Mouse (Mus musculus) T-helper 17 cell (primary cell): ENCODE results near the gene Ank2.

Experiments used
- in situ Hi-C, 2 experiments: fragments of 300-600 bp; cut with MboI, MseI; formaldehyde crosslinking; loops; 1 replicate in 1 of 2; 2 replicates in 1 of 2; pipeline ENCODE4 v1.15.1; 2025; ENCODE audit warnings: high pct_unique_total_duplicates in 2 of 2

The Ank2 gene

DNA sequence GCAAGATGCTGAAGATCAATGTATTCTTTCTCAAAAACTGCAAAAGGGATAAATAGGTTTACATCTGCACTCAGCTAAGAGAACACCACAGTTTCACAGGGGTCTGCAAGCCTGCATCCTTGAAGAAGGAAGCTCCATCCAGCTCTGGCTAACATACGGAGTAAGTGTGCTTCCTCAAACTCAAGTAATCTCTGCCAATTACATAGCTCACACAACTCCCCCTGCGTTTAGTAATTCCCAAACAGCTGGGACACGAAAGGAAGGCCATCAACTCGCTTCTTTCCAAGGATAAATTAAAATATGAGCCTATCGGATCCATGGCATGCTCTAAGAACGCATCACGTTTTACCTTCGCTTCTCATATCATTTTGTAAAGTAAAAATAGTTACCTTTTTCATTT, 137.3 kb downstream of the Ank2 start:
- in situ Hi-C loops = no loop called here

DNA sequence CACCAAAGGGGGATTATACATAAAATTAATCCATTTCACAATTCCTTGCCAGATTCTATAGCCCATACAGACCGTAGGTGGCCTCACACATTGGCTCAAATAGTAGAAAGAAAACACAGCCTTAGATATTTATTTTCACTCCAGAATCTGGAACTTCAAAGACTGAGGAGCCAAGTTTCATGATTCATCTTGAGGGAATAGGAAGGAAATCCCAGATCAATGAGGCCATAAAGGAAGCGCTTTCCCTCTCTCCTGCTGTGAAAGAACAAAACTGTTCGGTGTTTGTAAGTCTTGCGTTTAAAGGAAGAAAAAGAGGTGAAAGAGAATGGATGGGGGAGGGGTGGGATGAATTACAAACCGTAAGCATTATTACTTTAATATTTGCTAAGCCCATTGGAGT, 137.8 kb downstream of the Ank2 start:
- in situ Hi-C loops = no loop called here

DNA sequence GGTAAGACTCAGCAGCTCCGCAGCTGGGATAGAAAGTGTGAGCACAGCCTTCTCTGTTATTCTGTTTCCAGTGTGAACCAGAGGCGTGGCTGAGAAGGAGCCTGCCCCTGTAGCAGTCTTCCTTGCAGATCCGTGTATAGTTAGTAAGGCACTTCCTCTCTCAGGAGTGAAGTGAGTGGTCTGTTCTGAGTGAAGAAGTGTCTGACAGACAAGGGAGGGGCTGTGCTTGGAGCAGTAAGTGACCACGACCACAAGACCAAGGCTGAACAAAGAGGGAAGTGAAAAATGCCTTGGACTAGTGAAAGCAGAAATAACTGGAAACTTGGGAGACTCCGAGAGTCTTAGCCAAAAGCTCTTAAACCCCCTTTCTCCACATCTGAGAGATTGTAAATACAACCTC, 143.9 kb downstream of the Ank2 start:
- in situ Hi-C loops = no loop called here

DNA sequence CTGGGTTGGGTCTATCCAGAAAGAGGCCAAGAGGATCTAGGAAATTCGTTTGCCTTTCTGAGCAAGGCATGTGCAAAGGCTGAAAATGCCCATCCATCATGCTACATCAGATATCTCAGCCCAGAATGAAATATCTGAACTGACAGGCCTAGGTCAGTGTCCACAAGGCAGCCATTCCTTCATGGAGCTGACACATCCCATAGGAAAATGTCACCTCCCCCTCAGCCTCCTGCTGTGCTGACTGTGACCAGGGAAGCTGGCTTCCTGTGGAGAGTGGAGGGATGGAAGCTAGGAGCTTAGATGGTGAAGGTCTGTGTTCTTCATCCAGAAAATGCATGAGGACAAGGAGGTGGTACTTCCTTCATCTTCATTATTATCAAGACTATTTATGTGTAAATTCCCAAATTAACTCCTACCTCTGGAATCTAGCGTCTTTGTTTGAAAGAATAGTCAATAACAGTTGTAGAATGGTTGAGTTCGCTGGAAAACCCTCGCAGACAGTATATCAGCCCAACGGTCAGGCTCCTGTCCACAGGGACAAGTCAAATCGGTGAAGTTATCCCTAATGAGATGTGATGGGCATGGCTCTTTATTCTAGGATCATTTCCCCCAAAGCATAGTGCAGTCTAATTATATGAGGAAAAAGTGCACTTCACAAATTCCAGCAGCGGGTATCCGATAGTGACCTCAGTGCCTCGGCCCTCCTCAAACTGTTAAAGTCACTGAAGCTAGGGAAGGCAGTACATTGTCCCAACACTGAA, 148.4 kb downstream of the Ank2 start:
- in situ Hi-C loops = no loop called here

DNA sequence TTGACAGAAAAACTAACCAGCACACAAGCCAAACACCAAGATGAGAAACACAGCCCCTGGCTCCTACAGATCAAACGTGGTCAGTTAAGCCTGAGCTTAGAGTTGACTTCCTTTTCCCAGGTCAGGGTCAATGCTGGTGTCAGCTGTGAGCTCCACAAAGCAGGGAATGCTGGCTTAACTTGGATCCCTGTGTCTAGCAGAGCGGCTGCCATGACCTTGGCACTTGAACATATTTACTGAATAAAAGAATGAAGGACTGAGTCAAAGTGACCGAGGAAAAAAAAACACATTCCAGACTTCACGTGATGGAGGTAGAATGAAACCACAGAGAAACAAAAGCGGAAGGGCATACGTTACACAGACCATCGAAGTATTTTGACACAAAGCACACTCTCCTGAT, 150.2 kb downstream of the Ank2 start:
- in situ Hi-C loops = no loop called here

DNA sequence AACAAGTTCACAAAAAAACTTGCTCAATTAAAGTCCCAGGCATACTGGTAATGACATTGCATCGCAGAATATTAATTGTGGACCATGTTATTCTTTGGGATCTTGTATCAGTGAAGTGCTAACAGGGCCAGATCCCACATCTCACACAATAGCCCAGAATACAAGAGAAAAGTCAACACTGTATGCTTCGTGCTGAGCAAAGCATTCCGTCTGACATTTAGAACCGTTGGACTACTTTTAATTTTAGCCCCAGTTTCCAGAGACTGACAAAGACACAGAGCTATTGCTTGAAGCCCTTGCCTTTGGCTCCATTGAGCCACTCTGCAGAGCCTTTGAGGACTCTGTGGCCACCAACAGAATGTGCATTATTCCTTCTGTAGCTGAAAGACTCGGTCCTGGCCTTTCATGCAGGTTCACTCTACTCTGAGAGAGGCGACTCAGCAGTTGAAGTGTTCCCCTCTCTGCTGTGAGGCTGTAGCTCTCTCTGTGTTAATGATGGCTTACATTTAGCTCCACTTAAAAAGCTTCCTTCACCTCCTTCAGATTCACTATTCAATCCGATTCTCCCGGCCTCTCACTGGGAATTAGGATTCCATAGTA, 153.2 kb downstream of the Ank2 start:
- in situ Hi-C loops = no loop called here

DNA sequence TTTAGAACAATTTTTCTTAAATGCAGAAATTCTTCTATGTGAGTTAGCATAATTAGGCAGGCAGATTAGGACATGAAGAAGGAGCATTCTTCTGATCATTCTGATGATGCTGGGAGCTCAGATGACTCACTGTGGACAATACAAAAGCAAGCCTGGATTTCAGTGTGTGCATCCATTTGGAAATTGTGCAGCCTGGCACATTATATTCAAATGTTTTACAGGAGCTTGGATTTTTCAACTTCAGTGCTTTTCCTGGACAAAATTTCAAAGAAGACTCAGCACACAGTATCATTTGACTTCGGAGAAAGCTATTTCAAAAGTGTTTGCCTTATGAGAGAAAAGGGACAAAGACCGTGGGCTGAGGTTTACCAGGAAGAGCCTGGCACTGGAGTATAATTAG, 157.8 kb downstream of the Ank2 start:
- in situ Hi-C loops = no loop called here

DNA sequence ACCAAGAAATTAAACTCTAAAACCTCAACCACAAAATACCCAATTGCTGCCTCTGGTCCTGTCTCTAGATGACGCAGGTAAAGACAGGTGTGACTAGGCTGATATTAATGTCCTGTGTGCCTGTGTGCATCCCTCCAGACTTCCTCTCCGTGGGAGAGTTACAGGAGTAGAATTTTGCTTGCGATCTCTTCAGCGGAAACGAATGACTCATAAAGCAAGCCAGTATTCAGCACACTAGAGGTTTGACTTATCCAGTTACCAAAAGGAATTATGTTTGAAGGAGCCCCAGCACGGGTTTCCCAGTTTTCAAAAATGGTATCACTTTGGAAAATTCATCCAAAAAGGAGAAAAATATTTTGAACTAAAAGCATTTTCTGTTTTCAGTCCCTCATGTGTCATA, 164.3 kb downstream of the Ank2 start:
- in situ Hi-C loops = no loop called here

DNA sequence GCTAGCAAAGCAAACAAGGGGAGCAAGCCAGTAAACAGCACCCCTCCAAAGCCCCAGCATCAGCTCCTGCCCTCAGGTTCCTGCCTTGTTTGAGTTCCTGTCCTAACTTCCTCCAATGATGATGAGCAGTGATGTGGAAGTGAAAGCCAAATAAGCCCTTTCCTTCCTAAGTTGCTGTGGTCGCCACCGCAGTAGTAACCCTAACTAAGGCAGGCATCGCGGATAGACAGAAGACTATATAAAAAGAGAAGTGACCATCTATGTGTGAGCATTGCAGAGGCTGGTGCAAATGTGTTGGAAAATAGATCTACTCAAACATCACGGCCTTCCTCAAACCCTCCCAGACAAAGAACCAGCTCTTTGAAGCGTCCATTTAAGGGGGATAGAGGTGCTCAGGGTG, 167.6 kb downstream of the Ank2 start:
- in situ Hi-C loops = no loop called here

DNA sequence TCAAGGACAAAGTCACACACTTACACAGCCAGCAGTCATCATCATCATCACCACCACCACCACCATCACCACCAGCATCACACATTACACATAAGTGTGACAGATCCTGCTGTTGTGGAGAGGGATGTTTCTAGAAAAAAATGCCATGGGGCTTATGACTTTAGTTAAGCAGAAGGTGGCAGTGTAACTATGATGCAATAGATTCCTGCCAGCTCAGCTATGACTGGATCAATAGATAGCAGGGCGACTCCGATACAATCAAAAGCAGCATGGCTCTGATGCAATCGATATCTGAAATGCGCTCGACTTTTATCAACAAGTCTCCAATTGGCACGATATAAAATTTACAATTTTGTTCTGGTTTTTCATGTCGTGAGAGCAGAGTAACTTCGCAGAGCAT, 172.8 kb downstream of the Ank2 start:
- in situ Hi-C loops = loop anchor here in 1 of 2 experiments (5.0 kb wide), 1 partner anchor 211 kb away; no protein-coding TSS in a partner anchor

DNA sequence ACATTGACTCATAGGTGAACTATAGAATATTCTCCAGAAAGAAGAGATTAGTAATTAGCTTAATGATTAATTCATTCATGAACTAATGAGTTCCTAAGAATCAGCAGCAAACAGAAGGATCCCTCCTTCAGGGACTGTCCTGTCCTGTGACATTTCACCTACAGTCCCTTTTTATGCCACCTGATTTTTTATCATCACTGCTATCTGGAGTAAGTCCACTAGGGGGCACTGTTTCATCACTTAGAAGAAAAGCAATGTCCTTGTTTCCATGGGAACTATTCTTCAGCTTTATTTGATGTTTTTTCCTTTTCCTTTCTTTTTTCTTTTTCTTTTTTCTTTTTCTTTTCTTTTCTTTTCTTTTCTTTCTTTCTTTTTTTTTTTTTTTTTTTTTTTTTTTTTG, 176.3 kb downstream of the Ank2 start:
- in situ Hi-C loops = loop anchor here in 1 of 2 experiments (25.0 kb wide), 1 partner anchor 214 kb away; no protein-coding TSS in a partner anchor

DNA sequence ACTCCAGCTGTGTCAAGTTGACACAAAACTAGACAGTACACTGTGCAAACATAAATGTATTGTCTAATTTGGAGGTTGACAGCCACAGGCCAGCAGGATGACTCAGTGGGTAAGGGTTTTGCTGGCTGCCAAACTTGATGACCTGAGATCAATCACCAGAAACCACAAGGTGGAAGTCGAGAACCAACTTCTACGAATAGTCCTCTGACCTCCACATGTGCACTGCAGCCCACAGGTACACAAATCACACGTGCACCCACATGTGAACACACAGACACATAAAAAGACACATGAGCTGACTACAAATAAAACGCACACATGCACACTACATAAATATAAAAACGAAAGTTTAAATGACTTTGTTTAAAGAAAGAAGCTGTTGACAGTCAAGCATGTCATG, 177.5 kb downstream of the Ank2 start:
- in situ Hi-C loops = loop anchor here in 1 of 2 experiments (25.0 kb wide), 1 partner anchor 216 kb away; no protein-coding TSS in a partner anchor

DNA sequence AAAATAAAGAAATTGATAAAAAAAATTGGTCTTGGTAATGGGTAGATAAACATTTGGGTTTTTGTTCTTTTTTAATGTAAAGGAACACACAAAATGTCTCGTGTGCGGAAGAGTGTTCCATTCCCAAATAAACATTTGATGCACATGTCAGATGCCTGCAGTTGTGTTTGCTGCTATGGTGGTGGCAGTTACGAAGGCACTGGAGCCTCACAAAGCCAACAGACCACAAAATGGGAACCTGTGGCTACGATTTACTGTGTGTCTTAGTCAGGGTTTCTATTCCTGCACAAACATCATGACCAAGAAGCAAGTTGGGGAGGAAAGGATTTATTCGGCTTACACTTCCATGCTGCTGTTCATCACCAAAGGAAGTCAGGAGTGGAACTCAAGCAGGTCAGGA, 178.1 kb downstream of the Ank2 start:
- in situ Hi-C loops = loop anchor here in 1 of 2 experiments (25.0 kb wide), 1 partner anchor 216 kb away; no protein-coding TSS in a partner anchor

DNA sequence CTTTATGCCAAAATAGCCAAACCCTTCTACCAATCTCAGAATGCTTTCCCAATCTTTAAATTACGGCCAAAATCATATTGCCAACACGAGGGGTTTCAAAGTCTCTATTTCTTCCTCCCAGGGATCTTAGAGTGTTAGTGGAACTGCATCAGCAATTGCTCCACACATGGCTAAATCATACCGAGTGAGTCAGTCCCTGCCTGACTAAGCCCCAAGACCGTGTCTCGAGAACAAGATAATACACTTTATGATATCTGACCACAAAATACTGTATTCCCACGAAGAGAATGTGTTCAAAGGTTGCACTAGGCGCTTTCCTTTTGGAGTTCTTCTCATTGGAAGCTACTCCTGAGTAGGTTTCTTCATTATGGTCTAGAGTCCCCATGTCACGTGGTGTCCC, 178.8 kb downstream of the Ank2 start:
- in situ Hi-C loops = loop anchor here in 1 of 2 experiments (25.0 kb wide), 1 partner anchor 217 kb away; no protein-coding TSS in a partner anchor

DNA sequence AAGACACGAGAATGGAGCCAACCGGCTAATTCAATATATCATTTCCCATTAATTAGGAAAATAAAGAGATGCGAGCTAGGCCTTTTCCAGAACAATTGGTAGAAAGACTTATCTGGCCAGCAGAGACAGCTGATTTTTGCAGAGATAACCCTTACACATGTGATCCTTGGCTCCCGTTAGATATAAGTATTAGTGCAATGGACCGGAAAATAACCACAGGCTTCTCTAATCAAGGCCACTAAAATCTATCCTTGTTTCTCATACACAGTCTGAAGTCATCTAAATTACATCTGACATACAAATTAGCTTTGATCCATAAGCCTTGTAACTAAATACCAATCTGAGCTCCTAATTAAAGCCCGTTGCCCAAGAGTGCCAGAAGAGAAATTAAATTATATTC, 181.5 kb downstream of the Ank2 start:
- in situ Hi-C loops = loop anchor here in 1 of 2 experiments (25.0 kb wide), 1 partner anchor 220 kb away; no protein-coding TSS in a partner anchor

DNA sequence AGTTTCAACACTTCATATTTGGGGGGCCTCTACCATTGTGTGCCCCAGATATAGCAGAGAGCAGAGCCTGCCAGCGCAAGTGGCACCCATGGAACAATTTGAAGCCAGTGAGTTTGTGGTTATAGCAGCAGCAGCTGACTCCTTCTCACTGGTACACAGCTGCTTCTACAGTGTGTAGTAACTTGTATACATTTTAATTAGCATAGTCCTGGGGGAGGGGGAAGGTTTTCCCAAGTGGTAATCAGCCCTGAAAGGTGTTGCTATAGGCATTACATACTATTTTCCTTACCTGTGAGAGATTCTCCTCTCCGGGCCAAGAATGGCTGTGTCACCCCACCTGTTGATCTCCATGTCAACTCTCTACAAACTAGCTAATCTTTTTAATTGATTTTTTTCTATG, 182.4 kb downstream of the Ank2 start:
- in situ Hi-C loops = loop anchor here in 1 of 2 experiments (25.0 kb wide), 1 partner anchor 221 kb away; no protein-coding TSS in a partner anchor

DNA sequence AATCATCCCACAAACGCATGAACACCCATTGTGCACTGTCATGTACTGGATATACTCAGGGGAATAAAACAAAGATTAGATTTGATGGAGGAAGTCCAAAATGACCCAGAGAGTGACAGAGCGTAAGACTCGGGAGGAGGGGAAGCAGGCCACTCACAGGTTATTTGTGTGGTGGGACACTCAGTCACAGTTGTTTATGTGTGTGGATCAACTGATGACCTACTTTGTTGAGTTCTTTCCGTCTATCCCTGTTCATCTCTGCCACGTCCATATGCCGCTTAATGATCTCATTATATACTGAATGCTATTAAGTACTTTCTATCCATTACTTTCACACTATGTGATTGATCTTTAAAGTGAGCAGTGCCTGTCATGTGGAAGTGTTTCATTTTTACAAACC, 187.6 kb downstream of the Ank2 start:
- in situ Hi-C loops = loop anchor here in 1 of 2 experiments (25.0 kb wide), 1 partner anchor 226 kb away; no protein-coding TSS in a partner anchor

DNA sequence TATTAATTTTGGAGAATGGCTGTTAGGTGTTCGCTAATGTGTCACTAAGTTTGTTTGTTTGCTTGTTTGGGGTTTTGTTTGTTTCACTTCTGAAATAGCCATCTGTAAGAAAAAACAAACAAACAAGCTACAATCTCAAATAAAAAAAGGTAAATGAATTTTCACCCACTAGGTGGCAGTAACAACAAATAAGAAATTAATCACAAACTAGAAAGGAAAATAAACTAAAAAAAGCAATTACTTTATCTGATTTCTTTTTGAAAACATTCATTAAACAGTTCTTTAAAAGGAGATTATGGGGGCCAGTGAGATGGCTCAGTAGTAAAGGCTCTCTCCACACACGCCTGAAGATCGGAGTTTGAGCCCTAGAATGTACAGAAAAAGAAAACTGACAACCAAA, 189.1 kb downstream of the Ank2 start:
- in situ Hi-C loops = loop anchor here in 1 of 2 experiments (25.0 kb wide), 1 partner anchor 227 kb away; no protein-coding TSS in a partner anchor

DNA sequence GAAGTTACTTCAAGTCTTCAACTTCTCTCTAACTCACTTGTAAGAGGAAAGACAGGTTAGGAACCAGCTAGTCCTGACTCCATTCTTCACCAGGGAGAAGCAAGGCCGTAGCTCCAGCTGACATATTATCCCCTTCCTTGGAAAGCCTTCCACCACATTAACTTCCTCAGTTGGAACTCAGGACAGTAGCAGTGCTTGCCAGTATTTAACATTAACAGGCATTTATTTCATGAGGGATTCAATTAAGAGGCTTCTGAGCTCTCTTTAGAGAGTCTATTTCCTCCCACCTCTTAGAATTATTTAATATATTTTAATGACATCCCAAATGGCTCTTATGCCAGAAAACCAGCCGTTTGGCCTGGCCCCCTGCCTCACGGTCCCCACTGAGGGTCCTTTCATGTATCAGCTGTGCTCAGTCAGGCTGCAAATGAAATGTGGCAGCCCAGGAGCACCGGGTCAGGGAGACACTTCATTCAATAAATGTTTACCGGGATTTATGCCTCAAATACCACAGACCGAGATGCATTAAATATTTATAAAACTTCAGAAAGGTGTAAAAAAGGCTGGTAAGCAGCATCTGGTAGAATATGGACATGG, 195.1 kb downstream of the Ank2 start:
- in situ Hi-C loops = loop anchor here in 1 of 2 experiments (25.0 kb wide), 1 partner anchor 233 kb away; no protein-coding TSS in a partner anchor

DNA sequence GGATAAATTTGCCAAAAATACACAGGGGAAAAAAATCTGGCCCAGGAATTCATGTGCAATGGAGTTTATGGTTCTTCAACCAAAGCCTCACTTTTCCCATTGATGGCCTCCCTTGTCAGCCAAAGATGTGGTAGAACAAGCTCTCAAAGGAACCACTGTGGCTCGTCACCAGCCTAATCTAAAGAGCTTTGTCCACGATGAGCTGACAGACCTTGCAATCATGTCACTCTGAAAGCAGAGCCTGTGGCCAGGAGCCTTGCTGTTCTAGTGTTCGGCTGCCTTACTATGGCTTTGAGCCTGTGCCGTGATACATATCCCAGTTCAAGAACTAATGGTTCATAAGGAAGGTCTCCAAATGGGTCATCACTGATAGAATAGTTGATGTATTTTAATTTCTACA, 196.1 kb downstream of the Ank2 start:
- in situ Hi-C loops = loop anchor here in 1 of 2 experiments (25.0 kb wide), 1 partner anchor 234 kb away; no protein-coding TSS in a partner anchor

DNA sequence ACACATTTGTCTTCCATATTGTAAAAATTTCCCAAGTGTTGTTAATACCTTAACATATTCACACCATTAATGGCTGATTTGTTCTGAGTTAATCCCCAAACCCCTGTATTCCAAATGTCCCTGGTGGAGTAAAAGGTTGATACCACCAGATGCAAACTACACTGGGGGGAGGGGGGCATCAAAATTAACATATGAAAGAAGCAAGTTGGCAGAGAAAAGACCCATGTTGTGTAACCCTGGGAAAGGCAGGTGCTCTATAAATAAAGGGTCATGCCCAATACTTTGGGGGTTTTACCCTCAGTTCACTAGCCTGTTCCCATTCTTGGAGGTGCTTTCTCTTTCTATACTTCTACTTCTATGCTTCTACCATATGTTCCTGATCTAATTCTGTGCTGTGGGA, 198.4 kb downstream of the Ank2 start:
- in situ Hi-C loops = loop anchor here in 1 of 2 experiments (25.0 kb wide), 1 partner anchor 237 kb away; no protein-coding TSS in a partner anchor

DNA sequence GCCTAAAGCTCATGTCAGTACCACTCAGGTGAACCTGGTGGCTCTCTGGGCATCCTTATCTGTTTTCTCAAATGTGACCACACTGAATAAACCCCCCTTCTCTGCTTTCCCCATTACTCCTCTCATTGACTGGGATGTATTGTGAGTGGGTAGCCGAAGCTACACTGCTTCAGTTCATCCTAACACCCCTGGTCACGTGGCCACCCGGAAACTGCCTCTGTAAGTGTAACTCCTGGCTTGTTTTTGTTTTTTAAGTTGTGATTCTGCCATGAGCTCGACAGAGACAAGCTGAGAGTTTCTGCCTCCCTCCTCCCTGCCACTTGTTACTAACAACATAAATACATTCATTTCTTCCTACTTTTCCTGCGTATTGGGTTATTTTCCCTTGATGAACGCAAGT, 203.2 kb downstream of the Ank2 start:
- in situ Hi-C loops = no loop called here
